Mouse (Mus musculus): ENCODE results near the gene 5330417C22Rik. TPM values are rescaled to one million over a fixed set of nuclear protein-coding genes. Genes with fewer than 3 reads are reported as not detected.
A peak's percentile ranks its signal among the peaks of the same experiment; 100 is the strongest.

5330417C22Rik gene
- total and polyA plus RNA-seq, 2 experiments, result 0.45 to 0.55 TPM

DNA sequence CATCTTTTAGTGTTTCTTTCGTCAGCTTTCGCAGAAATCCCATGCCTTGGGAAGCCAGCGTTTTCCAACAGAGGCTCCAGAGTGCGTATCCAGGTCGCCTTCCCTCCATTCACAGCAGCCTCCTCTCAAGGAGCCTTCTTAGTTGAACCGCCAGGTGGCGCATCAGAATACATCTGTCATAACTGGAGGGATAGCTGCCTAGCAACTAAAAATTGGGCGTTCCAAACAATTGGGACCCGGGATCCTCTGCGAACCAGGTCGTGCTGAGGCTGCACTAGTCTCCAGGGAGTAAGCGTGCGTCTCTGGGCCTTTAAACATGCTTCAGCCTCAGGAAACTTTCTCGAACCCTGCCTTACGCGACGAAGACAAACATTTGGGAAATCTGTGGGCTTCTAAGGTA, 967 bp upstream of the 5330417C22Rik start:
- no peak for TF ChIP-seq POLR2A (IDR thresholded peaks at IDR 0.05; ENCODE audit: extremely low read depth, insufficient read depth, low read length)
- peak; percentile 81 for TF ChIP-seq CTCF (IDR thresholded peaks at IDR 0.05; ENCODE audit: low read depth, low read length)
- H3K79me2 ChIP-seq (ENCODE audit: control insufficient read depth, insufficient read depth, low read length), result no peaks in the 10 kb centered on the region
- 13% methylated on average over 17 of the region's 17 CpGs for WGBS
- peaks cover 5% of the 10 kb centered on the region; the same call in 1 of the 2 replicates for H3K4me1 ChIP-seq (ENCODE audit: control insufficient read depth, insufficient read depth, low read length)
- DNase-seq (ENCODE audit: extremely low read depth, low read depth, low spot score), result peak; percentile 66
- no peaks in the 10 kb centered on the region for H3K36me3 ChIP-seq (ENCODE audit: control insufficient read depth, insufficient read depth, low read length)
- no peak overlapping the region for H3K27ac ChIP-seq (replicated peaks; ENCODE audit: insufficient read depth, low read depth, low read length)
- no peak overlapping the region for H3K4me3 ChIP-seq (ENCODE audit: insufficient read depth, low read depth, low read length)
- H3K9ac ChIP-seq (ENCODE audit: low read depth, low read length), result no peak overlapping the region
- H3K27me3 ChIP-seq (ENCODE audit: control insufficient read depth, insufficient read depth, low read length), result peaks cover 5% of the 10 kb centered on the region; the same call in 1 of the 2 replicates

DNA sequence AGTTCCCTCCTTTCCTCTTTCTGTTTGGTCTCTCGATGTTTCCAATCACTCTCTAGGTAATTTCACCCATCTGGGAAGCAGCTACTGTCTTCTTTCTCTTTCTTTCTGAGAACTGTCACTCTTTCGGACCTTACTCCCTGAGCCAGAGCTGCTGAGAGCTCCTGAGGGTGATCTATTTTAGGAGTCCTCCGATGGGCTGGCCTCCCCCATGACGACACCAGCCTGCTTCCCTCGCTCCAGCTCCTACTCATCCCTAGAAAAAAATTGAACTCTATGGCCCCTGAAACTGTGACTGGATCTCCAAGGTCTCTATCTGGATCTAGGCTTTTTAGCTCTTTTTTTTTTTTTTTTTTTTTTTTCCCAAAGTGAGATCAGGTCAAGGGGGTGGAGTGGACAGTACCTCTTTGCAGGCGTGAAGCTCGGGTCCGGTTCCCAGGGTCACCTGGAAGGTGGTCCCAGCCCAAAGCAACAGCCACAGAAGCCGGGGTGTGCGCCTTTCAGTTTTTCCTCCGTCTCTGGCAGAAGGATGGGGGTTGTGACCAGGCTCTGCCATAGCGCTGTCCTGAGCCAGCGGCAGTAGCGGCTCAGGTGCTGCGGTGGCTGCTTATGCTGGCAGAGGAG, 330 bp downstream of the 5330417C22Rik start:
- no peak for DNase-seq (ENCODE audit: extremely low read depth, low read depth, low spot score)
- 26% methylated on average over 15 of the region's 15 CpGs for WGBS
- Histone ChIP-seq H3K4me1 (ENCODE audit: control insufficient read depth, insufficient read depth, low read length) (peaks cover 5% of the 10 kb centered on the region; the same call in 1 of the 2 replicates), H3K9ac (ENCODE audit: low read depth, low read length) (no peak overlapping the region), H3K27ac (replicated peaks; ENCODE audit: insufficient read depth, low read depth, low read length) (no peak overlapping the region), H3K79me2 (ENCODE audit: control insufficient read depth, insufficient read depth, low read length) (no peaks in the 10 kb centered on the region), H3K36me3 (ENCODE audit: control insufficient read depth, insufficient read depth, low read length) (no peaks in the 10 kb centered on the region), H3K27me3 (ENCODE audit: control insufficient read depth, insufficient read depth, low read length) (peaks cover 5% of the 10 kb centered on the region; the same call in 1 of the 2 replicates), H3K4me3 (ENCODE audit: insufficient read depth, low read depth, low read length) (no peak overlapping the region)
- TF ChIP-seq POLR2A (IDR thresholded peaks at IDR 0.05; ENCODE audit: extremely low read depth, insufficient read depth, low read length) (no peak), CTCF (IDR thresholded peaks at IDR 0.05; ENCODE audit: low read depth, low read length) (no peak)

DNA sequence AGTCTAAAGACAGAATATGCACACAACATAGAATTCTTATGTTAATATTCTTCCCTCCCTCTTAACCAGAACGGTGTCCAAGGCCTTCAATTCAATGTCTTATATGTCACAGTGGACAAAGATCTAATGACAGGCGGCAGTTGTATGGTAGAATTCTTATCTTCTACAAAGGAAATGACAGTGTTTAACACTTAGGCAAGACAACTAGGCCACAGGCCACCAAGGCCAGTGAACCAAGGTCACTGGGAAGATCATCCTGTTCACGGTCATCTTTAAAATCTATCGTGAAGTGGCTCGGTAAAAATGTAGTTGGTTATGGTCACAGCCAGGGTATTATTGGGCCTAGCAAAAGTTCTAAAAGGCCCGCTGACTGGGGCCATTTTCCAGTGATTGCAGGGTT, 2.4 kb downstream of the 5330417C22Rik start, which contains the start of gene 1700013F07Rik:
TSS of gene 1700013F07Rik (plus strand) at position 200 of the 400 bp plus-strand sequence.
- no peak for DNase-seq (ENCODE audit: extremely low read depth, low read depth, low spot score)
- WGBS, result 48% methylated on average over 6 of the region's 6 CpGs

DNA sequence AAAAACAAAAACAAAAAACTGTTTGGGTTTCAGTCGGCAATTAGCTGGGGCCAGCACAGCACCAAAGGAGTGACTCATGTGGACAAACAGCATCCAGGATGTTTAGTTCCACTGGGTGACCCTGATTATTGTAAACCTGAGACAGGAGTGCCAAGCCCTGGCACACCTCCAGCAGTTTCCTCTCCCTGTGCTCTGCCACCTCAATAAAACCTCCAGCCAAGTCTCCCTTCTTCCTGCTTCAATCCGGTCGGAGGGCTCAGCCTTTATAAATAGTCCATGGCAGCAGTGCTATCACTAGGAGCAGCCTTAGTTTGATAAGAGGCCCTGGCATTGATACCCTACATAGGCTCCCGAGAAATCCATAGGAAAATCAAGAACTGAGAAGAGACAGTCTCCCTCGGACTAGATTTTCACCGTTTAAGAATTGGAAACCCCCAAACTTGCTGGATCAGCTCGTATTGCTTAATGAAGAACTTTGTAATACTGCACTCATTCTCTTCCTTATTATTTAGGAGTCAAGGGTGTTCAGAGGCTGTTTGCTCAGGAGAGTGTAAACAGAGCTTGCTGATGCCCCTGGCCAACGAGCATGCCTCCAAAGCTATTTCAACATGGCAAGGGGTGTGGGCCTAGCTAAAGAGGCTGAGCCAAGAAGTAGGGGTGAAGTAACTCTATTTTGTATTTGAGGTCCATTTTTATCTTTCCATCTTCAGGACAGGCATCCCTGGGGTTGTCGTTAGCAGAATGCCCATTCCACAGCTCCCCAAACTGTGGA, 3.0 kb downstream of the 5330417C22Rik start:
- H3K27ac ChIP-seq (replicated peaks; ENCODE audit: insufficient read depth, low read depth, low read length), result peak overlapping the region; percentile 71
- DNase-seq (ENCODE audit: extremely low read depth, low read depth, low spot score), result peak; percentile 95
- WGBS, result 11% methylated on average over 9 of the region's 9 CpGs

More for the DNA sequence above, 2.4 kb downstream of the 5330417C22Rik start, which contains the start of gene 1700013F07Rik:
- Histone ChIP-seq H3K9ac (ENCODE audit: low read depth, low read length) (no peak within 1 kb of the TSS), H3K79me2 (ENCODE audit: control insufficient read depth, insufficient read depth, low read length) (no peaks in the 10 kb centered on the region), H3K4me3 (ENCODE audit: insufficient read depth, low read depth, low read length) (no peak within 1 kb of the TSS), H3K27me3 (ENCODE audit: control insufficient read depth, insufficient read depth, low read length) (peaks cover 5% of the 10 kb centered on the region; the same call in 1 of the 2 replicates), H3K27ac (replicated peaks; ENCODE audit: insufficient read depth, low read depth, low read length) (peak within 1 kb of the TSS; percentile 71), H3K4me1 (ENCODE audit: control insufficient read depth, insufficient read depth, low read length) (peaks cover 5% of the 10 kb centered on the region; the same call in 1 of the 2 replicates), H3K36me3 (ENCODE audit: control insufficient read depth, insufficient read depth, low read length) (no peaks in the 10 kb centered on the region)
- no peak for TF ChIP-seq CTCF (IDR thresholded peaks at IDR 0.05; ENCODE audit: low read depth, low read length)
- TF ChIP-seq POLR2A (IDR thresholded peaks at IDR 0.05; ENCODE audit: extremely low read depth, insufficient read depth, low read length), result no peak

DNA sequence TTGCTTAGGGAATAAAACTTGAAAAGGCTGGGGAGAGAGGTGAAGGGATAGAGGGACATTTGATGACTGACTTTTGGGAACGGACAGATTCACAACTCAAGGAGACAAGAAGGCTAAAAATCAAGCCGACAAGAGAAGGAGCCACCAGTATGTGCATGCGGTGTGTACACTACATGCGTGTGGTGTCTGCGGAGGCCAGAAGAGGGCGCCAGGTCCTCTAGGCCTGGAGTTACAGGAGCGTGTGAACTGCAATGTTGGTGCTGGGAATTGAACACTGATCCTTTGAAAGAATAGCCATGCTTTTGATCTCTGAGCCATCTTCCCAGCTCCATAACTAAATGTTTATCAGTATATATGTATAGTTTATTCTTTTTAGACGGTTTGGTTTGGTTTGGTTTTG, 7.8 kb downstream of the 5330417C22Rik start:
- Histone ChIP-seq H3K9ac (ENCODE audit: low read depth, low read length) (no peak overlapping the region), H3K4me3 (ENCODE audit: insufficient read depth, low read depth, low read length) (no peak overlapping the region), H3K36me3 (ENCODE audit: control insufficient read depth, insufficient read depth, low read length) (no peaks in the 10 kb centered on the region), H3K4me1 (ENCODE audit: control insufficient read depth, insufficient read depth, low read length) (no peaks in the 10 kb centered on the region), H3K27ac (replicated peaks; ENCODE audit: insufficient read depth, low read depth, low read length) (no peak overlapping the region), H3K79me2 (ENCODE audit: control insufficient read depth, insufficient read depth, low read length) (no peaks in the 10 kb centered on the region), H3K27me3 (ENCODE audit: control insufficient read depth, insufficient read depth, low read length) (no peaks in the 10 kb centered on the region)
- DNase-seq (ENCODE audit: extremely low read depth, low read depth, low spot score), result no peak
- WGBS, result 93% methylated on average over 8 of the region's 8 CpGs
- TF ChIP-seq POLR2A (IDR thresholded peaks at IDR 0.05; ENCODE audit: extremely low read depth, insufficient read depth, low read length), result no peak
- 0 out of 2 replicates have a peak, but pooled peaks have one; percentile 1 for TF ChIP-seq CTCF (IDR thresholded peaks at IDR 0.05; ENCODE audit: low read depth, low read length)

More for the DNA sequence above, 3.0 kb downstream of the 5330417C22Rik start:
- Histone ChIP-seq H3K9ac (ENCODE audit: low read depth, low read length) (no peak overlapping the region), H3K36me3 (ENCODE audit: control insufficient read depth, insufficient read depth, low read length) (no peaks in the 10 kb centered on the region), H3K4me1 (ENCODE audit: control insufficient read depth, insufficient read depth, low read length) (peaks cover 5% of the 10 kb centered on the region; the same call in 1 of the 2 replicates), H3K79me2 (ENCODE audit: control insufficient read depth, insufficient read depth, low read length) (no peaks in the 10 kb centered on the region), H3K27me3 (ENCODE audit: control insufficient read depth, insufficient read depth, low read length) (peaks cover 5% of the 10 kb centered on the region; the same call in 1 of the 2 replicates), H3K4me3 (ENCODE audit: insufficient read depth, low read depth, low read length) (no peak overlapping the region)
- no peak for TF ChIP-seq CTCF (IDR thresholded peaks at IDR 0.05; ENCODE audit: low read depth, low read length)
- no peak for TF ChIP-seq POLR2A (IDR thresholded peaks at IDR 0.05; ENCODE audit: extremely low read depth, insufficient read depth, low read length)
